Comparison of ENCODE assay signal across 16 mouse cellular contexts in genomic region chr4:82634365-82634764, GRCm38 (mm10).
"Had no signal": no experiment of that assay in that cellular context is flagged by ENCODE, and none has a peak within 500 bp of the region (broad histone marks: within the 10 kb centered on the region; RNA-seq: fewer than 3 reads in every experiment).

No protein-coding gene starts in this region.

- H3K9ac ChIP-seq: kidney, embryonic 15.5 days; liver, embryonic 13.5 days had no signal

- H3K4me3 ChIP-seq: kidney, embryonic 15.5 days; left cerebral cortex, adult 2 months; liver, embryonic 13.5 days had no signal

- H3K4me2 ChIP-seq: kidney, embryonic 15.5 days; liver, embryonic 13.5 days; midbrain, embryonic 11.5 days had no signal

- H3K27me3 ChIP-seq: kidney, embryonic 15.5 days; liver, embryonic 13.5 days had no signal

- H3K9me3 ChIP-seq: kidney, embryonic 15.5 days; liver, embryonic 13.5 days had no signal

- H3K27ac ChIP-seq: kidney, embryonic 15.5 days; left cerebral cortex, adult 2 months; liver, embryonic 13.5 days had no signal

- H3K4me1 ChIP-seq: kidney, embryonic 15.5 days; liver, embryonic 13.5 days had no signal

- H3K36me3 ChIP-seq: kidney, embryonic 15.5 days; liver, embryonic 13.5 days had no signal

- DNase-seq: kidney, adult 11 months; kidney, adult 8-10 months; kidney, postnatal 10 days; kidney, postnatal 36 days; layer of hippocampus, postnatal 36 days; left cerebral cortex, postnatal 4 days; liver, embryonic 13.5 days; lung, adult 2 months; lung, postnatal 14 days; lung, postnatal 4 days; midbrain, embryonic 14.5 days; right cerebral cortex, postnatal 4 days; thymus, postnatal 25 days had no signal
